Mouse (Mus musculus) heart, embryonic 14.5 days (tissue): ENCODE results near the gene Ppp3cb. TPM values are rescaled to one million over a fixed set of nuclear protein-coding genes. Genes with fewer than 3 reads are reported as not detected.

Experiments
- ATAC-seq: fragments of 200-750 bp; cut with Nextera tagmentation; 2 replicates; pipeline ENCODE4 v1.8.0; 2017; ENCODE audit warnings: low read depth, moderate TSS enrichment; ENCODE audit not compliant: insufficient number of reproducible peaks, insufficient read depth, low FRiP score
- H3K27ac ChIP-seq, 2 experiments: fragments of 200-500 bp in 1 of 2; fragments of 300-500 bp in 1 of 2; sonication (generic) in 1 of 2; replicated peaks in 1 of 2; 2 replicates each; pipeline ENCODE4 v1.5.1; 2012 to 2014; ENCODE audit warnings: low read depth in 2 of 2, low read length in 2 of 2, control low read depth in 1 of 2, mild to moderate bottlenecking in 1 of 2, mixed read lengths in 1 of 2; ENCODE audit not compliant: control insufficient read depth in 1 of 2, insufficient read depth in 1 of 2
- H3K27me3 ChIP-seq: fragments of 300-500 bp; sonication (generic); 2 replicates; pipeline ENCODE4 v1.6.1; 2014; ENCODE audit warnings: mild to moderate bottlenecking, low read length, control low read depth; ENCODE audit not compliant: control insufficient read depth, insufficient read depth
- H3K36me3 ChIP-seq: fragments of 300-500 bp; sonication (generic); 2 replicates; pipeline ENCODE4 v1.6.1; 2014; ENCODE audit warnings: mild to moderate bottlenecking, control low read depth, low read length, mixed read lengths; ENCODE audit not compliant: control insufficient read depth, insufficient read depth
- H3K4me1 ChIP-seq, 2 experiments: fragments of 200-500 bp in 1 of 2; fragments of 300-500 bp in 1 of 2; sonication (generic) in 1 of 2; 2 replicates each; pipeline ENCODE4 v1.6.1; 2012 to 2014; ENCODE audit warnings: low read length in 2 of 2, control low read depth in 1 of 2, mixed read lengths in 1 of 2; ENCODE audit not compliant: control insufficient read depth in 2 of 2, insufficient read depth in 2 of 2
- H3K4me2 ChIP-seq: fragments of 300-500 bp; sonication (generic); 2 replicates; pipeline ENCODE4 v1.6.1; 2014; ENCODE audit warnings: mild to moderate bottlenecking, low read length
- H3K4me3 ChIP-seq, 2 experiments: fragments of 200-500 bp in 1 of 2; fragments of 300-500 bp in 1 of 2; sonication (generic) in 1 of 2; 2 replicates each; pipeline ENCODE4 v1.5.1; 2012 to 2014; ENCODE audit warnings: low read length in 2 of 2, mild to moderate bottlenecking in 2 of 2, control low read depth in 1 of 2, low read depth in 1 of 2, moderate library complexity in 1 of 2; ENCODE audit not compliant: control insufficient read depth in 1 of 2, insufficient read depth in 1 of 2
- H3K9ac ChIP-seq: fragments of 300-500 bp; sonication (generic); 2 replicates; pipeline ENCODE4 v1.6.1; 2014; ENCODE audit warnings: mild to moderate bottlenecking, low read length
- H3K9me3 ChIP-seq: fragments of 300-500 bp; sonication (generic); 2 replicates; pipeline ENCODE4 v1.6.1; 2016; ENCODE audit warnings: low read length, control low read depth; ENCODE audit not compliant: control insufficient read depth
- WGBS: fragments of 180-500 bp; shearing (Covaris S2); extraction: QIAGEN DNeasy Blood & Tissue Kit; methylation state at CpG from one replicate; pipeline ENCODE4 v1.1.7; 2014; 5-methylcytosine and 5-hydroxymethylcytosine counted together
- polyA plus RNA-seq: library from polyadenylated mRNA; unstranded; fragments of >200 nt; fragmentation: Nextera tagmentation; extraction: Ambion mirVana; gene quantifications from 2 replicates; pipeline ENCODE4 v1.2.1, GENCODE M21; 2014

The Ppp3cb gene
- polyA plus RNA-seq, 1 experiment from 2014 or later = 44.2 TPM

DNA sequence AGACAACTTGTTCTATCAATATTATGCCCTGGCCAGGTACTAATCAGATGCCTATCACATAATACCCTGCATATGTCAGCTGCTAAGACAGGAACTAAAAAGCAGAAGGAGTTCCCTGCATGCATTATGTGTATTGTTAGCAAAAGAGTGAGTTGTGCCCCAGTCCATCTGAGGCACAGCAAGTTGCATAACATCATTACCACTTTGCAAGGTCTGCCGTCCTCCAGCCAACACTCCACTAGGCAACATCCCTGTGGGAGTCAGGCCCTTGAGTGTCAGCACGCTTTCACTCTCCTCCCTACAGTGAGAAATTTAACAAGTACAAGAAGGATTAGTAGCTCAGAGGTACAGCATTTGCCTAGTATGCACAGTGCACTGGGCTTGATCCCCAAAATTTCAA, 37.9 kb downstream of the Ppp3cb start:
- Histone ChIP-seq H3K27me3 (no peaks in the 10 kb centered on the region), H3K4me1 (no peaks in the 10 kb centered on the region), H3K9me3 (no peaks in the 10 kb centered on the region), H3K9ac (no peak overlapping the region), H3K4me3 (no peak overlapping the region), H3K36me3 (peaks cover 59% of the 10 kb centered on the region), H3K27ac (no peak overlapping the region), H3K4me2 (no peak overlapping the region)
- WGBS = 66% methylated on average over 2 of the region's 2 CpGs
- ATAC-seq = no peak

DNA sequence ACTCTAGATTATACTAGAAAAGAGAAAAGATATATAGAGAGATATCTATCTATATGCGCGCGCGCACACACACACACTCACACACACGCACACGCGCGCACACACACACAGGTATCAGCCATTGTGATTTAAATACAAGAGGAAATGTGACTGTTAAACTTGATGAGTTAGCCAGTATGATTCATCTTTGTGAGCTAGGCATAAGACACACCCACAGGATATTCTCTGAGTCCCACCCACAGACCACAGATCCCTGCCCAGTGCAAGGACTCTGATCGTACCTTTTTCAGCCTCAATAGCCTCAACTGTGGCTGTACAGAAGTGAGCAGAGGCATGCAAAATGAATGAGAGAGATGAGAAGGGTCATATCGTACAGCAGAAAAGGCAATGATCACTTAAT, 43.4 kb downstream of the Ppp3cb start:
- no peak for ATAC-seq
- 96% methylated on average over 10 of the region's 10 CpGs for WGBS
- no peaks in the 10 kb centered on the region for H3K9me3 ChIP-seq
- H3K4me1 ChIP-seq = no peaks in the 10 kb centered on the region
- H3K4me3 ChIP-seq = no peak overlapping the region
- no peak overlapping the region for H3K4me2 ChIP-seq
- peaks cover 49% of the 10 kb centered on the region for H3K36me3 ChIP-seq
- H3K27ac ChIP-seq = no peak overlapping the region
- no peak overlapping the region for H3K9ac ChIP-seq
- H3K27me3 ChIP-seq = no peaks in the 10 kb centered on the region

DNA sequence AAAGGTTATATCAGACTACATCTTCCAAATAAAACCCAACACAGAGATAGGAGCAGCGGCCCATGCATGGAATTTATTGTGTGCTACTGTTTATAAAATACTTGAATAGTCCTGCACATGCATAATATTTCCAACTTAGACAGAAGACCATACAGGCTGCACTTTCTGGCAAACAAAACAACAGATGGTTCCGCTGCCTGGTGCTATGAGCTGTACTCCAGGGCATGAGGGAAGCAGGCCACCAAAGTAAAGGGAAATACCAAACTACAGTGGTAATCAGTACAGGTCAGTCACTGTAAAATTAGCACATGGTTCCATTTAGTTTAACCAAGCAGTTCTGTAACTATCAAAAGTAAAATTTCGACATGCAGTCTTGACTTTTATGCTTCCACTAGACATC, 46.4 kb downstream of the Ppp3cb start:
- 87% methylated on average over 3 of the region's 3 CpGs for WGBS
- H3K27me3 ChIP-seq = no peaks in the 10 kb centered on the region
- no peak overlapping the region for H3K9ac ChIP-seq
- H3K4me2 ChIP-seq = no peak overlapping the region
- no peak overlapping the region for H3K27ac ChIP-seq
- ATAC-seq = no peak
- peaks cover 62% of the 10 kb centered on the region for H3K36me3 ChIP-seq
- H3K9me3 ChIP-seq = no peaks in the 10 kb centered on the region
- no peaks in the 10 kb centered on the region for H3K4me1 ChIP-seq
- no peak overlapping the region for H3K4me3 ChIP-seq

DNA sequence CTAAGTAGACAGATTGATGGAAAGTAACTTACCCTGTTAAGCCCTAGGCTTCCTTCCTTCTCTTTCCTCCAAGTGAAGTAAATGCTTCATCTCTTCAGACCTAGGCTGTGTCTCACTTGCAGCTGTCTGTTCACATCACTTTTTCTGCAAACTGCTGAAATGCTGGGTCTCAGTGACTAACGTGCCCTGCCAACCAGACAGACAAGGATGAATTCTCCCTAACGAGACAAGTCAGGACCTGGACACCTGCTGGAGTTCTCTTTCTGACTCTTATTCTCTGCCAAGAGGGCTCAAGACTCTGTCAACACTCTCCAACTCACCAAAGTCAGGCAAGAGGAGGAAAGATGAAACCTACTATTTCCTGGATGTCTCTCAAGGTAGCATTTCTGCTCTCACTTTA, 49.8 kb downstream of the Ppp3cb start, which contains the start of gene Mss51:
Mss51 (minus strand) TSS at position 299 of the 400 bp plus-strand sequence.
- Histone ChIP-seq H3K27me3 (no peaks in the 10 kb centered on the region), H3K4me3 (no peak within 1 kb of the TSS), H3K4me2 (no peak within 1 kb of the TSS), H3K9me3 (no peaks in the 10 kb centered on the region), H3K9ac (no peak within 1 kb of the TSS), H3K4me1 (no peaks in the 10 kb centered on the region), H3K27ac (no peak within 1 kb of the TSS), H3K36me3 (peaks cover 68% of the 10 kb centered on the region)
- no peak for ATAC-seq
- WGBS = 75% methylated on average over 2 of the region's 2 CpGs

DNA sequence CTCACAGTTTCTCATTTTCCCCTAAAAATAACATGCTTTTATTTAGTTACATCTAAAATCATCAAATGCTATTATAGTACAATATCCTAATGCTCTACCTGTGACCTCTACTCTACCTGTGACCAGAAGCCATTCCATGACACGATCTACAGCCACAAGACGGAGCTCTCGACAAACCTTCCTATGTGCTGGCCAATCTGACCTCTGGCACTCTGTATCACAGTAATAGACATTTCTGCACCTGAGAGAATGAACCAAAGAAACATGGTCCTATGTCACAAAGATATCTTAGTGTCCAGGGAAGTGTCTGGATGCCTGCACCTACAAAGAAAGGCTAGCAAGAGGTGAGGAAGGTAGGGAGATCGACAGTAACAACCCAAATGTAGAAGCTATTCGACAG, 60.3 kb downstream of the Ppp3cb start:
- H3K4me3 ChIP-seq = no peak overlapping the region
- H3K27me3 ChIP-seq = no peaks in the 10 kb centered on the region
- WGBS = 93% methylated on average over 5 of the region's 5 CpGs
- no peak overlapping the region for H3K9ac ChIP-seq
- H3K36me3 ChIP-seq = peaks cover 45% of the 10 kb centered on the region
- no peaks in the 10 kb centered on the region for H3K9me3 ChIP-seq
- no peaks in the 10 kb centered on the region for H3K4me1 ChIP-seq
- H3K4me2 ChIP-seq = no peak overlapping the region
- ATAC-seq = no peak
- H3K27ac ChIP-seq = no peak overlapping the region

DNA sequence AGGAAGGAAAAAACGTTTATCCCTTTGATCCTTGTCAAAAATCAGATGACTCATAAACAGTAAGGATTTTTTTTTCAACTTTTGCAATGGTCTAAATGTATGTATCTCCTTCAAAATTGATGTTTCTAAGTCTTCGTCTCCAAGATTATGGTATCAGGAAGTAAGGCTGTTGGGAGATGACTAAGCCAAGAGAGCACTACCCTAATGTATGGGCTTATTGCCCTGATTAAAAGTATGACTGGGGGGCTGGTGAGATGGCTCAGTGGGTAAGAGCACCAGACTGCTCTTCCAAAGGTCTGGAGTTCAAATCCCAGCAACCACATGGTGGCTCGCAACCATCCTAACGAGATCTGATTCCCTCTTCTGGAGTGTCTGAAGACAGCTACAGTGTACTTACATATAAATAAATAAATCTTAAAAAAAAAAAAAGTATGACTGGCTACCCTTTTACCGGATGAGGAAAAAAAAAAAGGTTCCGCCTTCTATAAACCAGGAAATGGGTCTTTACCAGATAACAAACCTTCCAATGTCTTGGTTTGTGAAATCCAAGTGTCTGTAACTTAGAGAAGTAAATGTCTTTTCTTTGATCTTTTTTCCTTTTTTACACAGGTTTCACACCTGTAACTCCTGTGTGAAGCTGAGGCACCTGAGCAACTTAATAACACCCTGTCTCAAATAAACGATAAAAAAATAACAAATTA, 64.2 kb downstream of the Ppp3cb start:
- peaks cover 34% of the 10 kb centered on the region for H3K36me3 ChIP-seq
- no peak for ATAC-seq
- no peaks in the 10 kb centered on the region for H3K27me3 ChIP-seq
- peaks cover 2 to 11% of the 10 kb centered on the region in 2 experiments; a peak in 3 of 4 replicates for H3K4me1 ChIP-seq
- no peaks in the 10 kb centered on the region for H3K9me3 ChIP-seq
- WGBS = 88% methylated on average over 7 of the region's 7 CpGs
- no peak overlapping the region for H3K9ac ChIP-seq
- H3K4me3 ChIP-seq = no peak overlapping the region
- no peak overlapping the region for H3K4me2 ChIP-seq
- H3K27ac ChIP-seq = no peak overlapping the region

DNA sequence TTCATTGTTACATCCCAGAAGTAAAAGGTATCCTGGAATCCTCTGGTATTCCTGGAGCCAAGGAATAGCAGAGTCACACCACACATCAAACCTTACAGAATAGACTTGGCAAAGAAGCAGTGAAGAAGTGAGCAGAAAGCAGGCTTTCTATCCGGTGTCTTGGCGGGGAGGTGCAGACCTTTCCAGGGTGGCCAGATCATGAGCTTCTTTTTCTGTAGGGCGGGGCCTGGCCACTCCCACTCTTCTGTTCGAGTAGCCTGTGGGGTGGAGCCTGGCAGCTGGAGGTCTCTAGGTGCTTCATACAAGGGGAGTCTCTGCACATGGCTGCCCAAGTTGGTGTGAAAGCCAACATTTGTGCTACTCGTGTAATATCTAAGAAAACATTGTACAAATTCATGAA, 65.2 kb downstream of the Ppp3cb start:
- Histone ChIP-seq H3K4me3 (no peak overlapping the region), H3K4me2 (no peak overlapping the region), H3K27me3 (no peaks in the 10 kb centered on the region), H3K27ac (no peak overlapping the region), H3K9me3 (no peaks in the 10 kb centered on the region), H3K9ac (no peak overlapping the region), H3K4me1 (peaks cover 2 to 15% of the 10 kb centered on the region in 2 experiments; a peak in 3 of 4 replicates), H3K36me3 (peaks cover 25% of the 10 kb centered on the region)
- no peak for ATAC-seq
- 43% methylated on average over 5 of the region's 5 CpGs for WGBS

DNA sequence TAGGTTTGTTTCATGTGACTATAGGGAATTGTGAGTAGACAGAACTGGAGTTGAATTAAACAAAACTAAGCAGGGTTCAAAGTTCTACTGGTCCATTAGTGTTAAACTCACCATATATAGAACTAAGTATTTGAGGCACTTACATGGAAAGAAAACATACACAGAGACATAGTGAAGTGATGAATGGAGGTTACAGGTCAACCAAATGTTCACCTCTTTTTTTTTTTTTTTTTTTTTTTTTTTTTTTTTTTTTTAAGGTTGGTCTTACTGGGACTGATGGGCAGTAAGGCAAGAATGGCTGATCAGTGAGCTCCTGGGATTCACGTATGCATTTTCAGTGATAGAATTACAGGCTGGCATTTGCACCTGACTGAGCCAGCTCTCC, 66.2 kb downstream of the Ppp3cb start:
- peak overlapping the region in 1 of 2 experiments; percentile 66; a peak in 1 of 4 replicates for H3K27ac ChIP-seq
- H3K4me1 ChIP-seq = peaks cover 2 to 15% of the 10 kb centered on the region in 2 experiments; a peak in 3 of 4 replicates
- 65% methylated on average over 1 of the region's 1 CpGs for WGBS
- peak overlapping the region; percentile 74 to 100 for H3K4me3 ChIP-seq
- no peaks in the 10 kb centered on the region for H3K9me3 ChIP-seq
- peak overlapping the region; percentile 88 for H3K9ac ChIP-seq
- H3K27me3 ChIP-seq = no peaks in the 10 kb centered on the region
- H3K4me2 ChIP-seq = peak overlapping the region; percentile 89
- ATAC-seq = no peak
- H3K36me3 ChIP-seq = peaks cover 25% of the 10 kb centered on the region
